Mouse (Mus musculus): ENCODE results near the gene Rbfox1.

Rbfox1 gene

GRCm38 (mm10) chr16:7359043-7359442 lies 1473.9 kb downstream of the Rbfox1 start:
- DNase-seq (ENCODE audit: low spot score in 2 of 2) = no peak

GRCm38 (mm10) chr16:7360706-7361105 lies 1475.6 kb downstream of the Rbfox1 start:
- DNase-seq (ENCODE audit: low spot score in 2 of 2) = peak; percentile 49 to 75

- DNase-seq (ENCODE audit: low spot score in 2 of 2) = no peak
These were observed 1480.7 kb downstream of the Rbfox1 start for GRCm38 (mm10) chr16:7365878-7366277.

GRCm38 (mm10) chr16:7374146-7374545 lies 1489.0 kb downstream of the Rbfox1 start:
- no peak for DNase-seq (ENCODE audit: low spot score in 2 of 2)

- no peak for DNase-seq (ENCODE audit: low spot score in 2 of 2)
These were observed 1489.5 kb downstream of the Rbfox1 start for GRCm38 (mm10) chr16:7374674-7375073.

GRCm38 (mm10) chr16:7396101-7396500 lies 1510.9 kb downstream of the Rbfox1 start:
- no peak for DNase-seq (ENCODE audit: low spot score in 2 of 2)

- no peak for DNase-seq (ENCODE audit: low spot score in 2 of 2)
These were observed 1519.8 kb downstream of the Rbfox1 start for GRCm38 (mm10) chr16:7404766-7405492.

- no peak for DNase-seq (ENCODE audit: low spot score in 2 of 2)
These were observed 1522.9 kb downstream of the Rbfox1 start for GRCm38 (mm10) chr16:7407862-7408640.

GRCm38 (mm10) chr16:7419655-7420281 lies 1534.6 kb downstream of the Rbfox1 start:
- DNase-seq (ENCODE audit: low spot score in 2 of 2) = peak; percentile 62 to 71

GRCm38 (mm10) chr16:7425386-7426089 lies 1540.4 kb downstream of the Rbfox1 start:
- DNase-seq (ENCODE audit: low spot score in 2 of 2) = no peak

- DNase-seq (ENCODE audit: low spot score in 2 of 2) = no peak
These were observed 1548.1 kb downstream of the Rbfox1 start for GRCm38 (mm10) chr16:7433296-7433695.

GRCm38 (mm10) chr16:7446791-7447290 lies 1561.7 kb downstream of the Rbfox1 start:
- no peak for DNase-seq (ENCODE audit: low spot score in 2 of 2)

GRCm38 (mm10) chr16:7447718-7448649 lies 1562.8 kb downstream of the Rbfox1 start:
- DNase-seq (ENCODE audit: low spot score in 2 of 2) = peak in 1 of 2 experiments; percentile 27

- no peak for DNase-seq (ENCODE audit: low spot score in 2 of 2)
These were observed 1566.0 kb downstream of the Rbfox1 start for GRCm38 (mm10) chr16:7451193-7451592.

- DNase-seq (ENCODE audit: low spot score in 2 of 2) = no peak
These were observed 1572.4 kb downstream of the Rbfox1 start for GRCm38 (mm10) chr16:7457571-7457970.

Data from right cerebral cortex, postnatal 10 days (tissue).